Mouse (Mus musculus) left cerebral cortex, postnatal 10 days (tissue): ENCODE results near the gene Olfr1321. TPM values are rescaled to one million over a fixed set of nuclear protein-coding genes. Genes with fewer than 3 reads are reported as not detected.

Experiments
- DNase-seq, 2 experiments: peaks; one replicate each; pipeline ENCODE4 v3.0.0; 2021 to 2022; ENCODE audit warnings: low spot score in 2 of 2, mixed read lengths in 1 of 2; ENCODE audit errors: extremely low spot score in 1 of 2
- intact Hi-C: fragments of 180-260 bp; cut with DNase I; formaldehyde crosslinking; loops from one replicate; pipeline ENCODE4 v1.15.1; 2025
- total RNA-seq, 2 experiments: library from RNA; stranded (reverse); gene quantifications; 2 replicates each; pipeline ENCODE4 v1.2.3; 2021

Gene Olfr1321
- not detected for total RNA-seq

- no peak for DNase-seq
- intact Hi-C loops, result no loop called here
These were observed at the start of gene Olfr1321 for GRCm38 (mm10) chrX:49734959-49735358. Gene Olfr1321 (minus strand): TSS chrX:49735059.

GRCm38 (mm10) chrX:49770828-49771227 is 36.0 kb upstream of the Olfr1321 start:
- intact Hi-C loops, result no loop called here
- DNase-seq, result no peak

- DNase-seq, result no peak
- intact Hi-C loops, result no loop called here
These were observed 10.3 kb upstream of the Olfr1321 start for GRCm38 (mm10) chrX:49745192-49745591.

Other genes with a start within 250 kb of the Olfr1321 start
- gene Olfr1320, start 62.7 kb downstream of the Olfr1321 start, total RNA-seq, result not detected
- gene Igsf1, start 62.7 kb upstream of the Olfr1321 start, total RNA-seq, result 10 to 100 TPM; 11.3 to 12.0 TPM
- not detected for gene Olfr1322, start 156.4 kb upstream of the Olfr1321 start, total RNA-seq